Mouse (Mus musculus) testis, adult 2 months (tissue): Measurements from ENCODE around the gene Cngb1.
A peak's percentile ranks its signal among the peaks of the same experiment; 100 is the strongest.

Source experiments
- CTCF ChIP-seq: fragments of 200-500 bp; IDR thresholded peaks from 2 replicates; pipeline ENCODE4 v1.5.1; 2012; ENCODE audit warnings: low read depth, mild to moderate bottlenecking, inconsistent platforms, low read length, moderate library complexity; ENCODE audit not compliant: control insufficient read depth, insufficient read depth, insufficient replicate concordance
- POLR2A ChIP-seq: fragments of 200-500 bp; IDR thresholded peaks from 2 replicates; pipeline ENCODE4 v1.6.1; 2012; ENCODE audit warnings: low read depth, mild to moderate bottlenecking, inconsistent platforms, low read length, moderate library complexity; ENCODE audit not compliant: control insufficient read depth

GRCm38 (mm10) chr8:95302410-95302809, 4.0 kb downstream of the Cngb1 start:
- TF ChIP-seq CTCF = peak; percentile 38; the same call in 1 of the 2 replicates
- no peak for TF ChIP-seq POLR2A
